Mouse (Mus musculus): ENCODE measurements at regions not wholly inside any gene's neighbourhood (a gene's known extent, or its start where the extent isn't known, plus 50 kb on each side); places are given as distances from the start of the nearest gene placed in this dataset.

- WGBS, result 59% methylated on average over 1 of the region's 1 CpGs
- no peaks in the 10 kb centered on the region for H3K9me3 ChIP-seq (replicated peaks)
Observed at GRCm38 (mm10) chr15:25305801-25306200, 107.8 kb downstream of the Basp1 start.

GRCm38 (mm10) chr15:25303379-25303778 is 110.2 kb downstream of the Basp1 start:
- WGBS, result 79% methylated on average over 3 of the region's 3 CpGs
- no peak overlapping the region for H3K9ac ChIP-seq
- no peak for ATAC-seq (replicated peaks; ENCODE audit: low FRiP score)
- H3K27ac ChIP-seq, result no peak overlapping the region
- no peaks in the 10 kb centered on the region for H3K36me3 ChIP-seq
- no peak overlapping the region for H3K4me3 ChIP-seq (replicated peaks)
- H3K4me1 ChIP-seq, result no peaks in the 10 kb centered on the region
- no peak overlapping the region for H3K4me2 ChIP-seq
- no peaks in the 10 kb centered on the region for H3K27me3 ChIP-seq
- no peaks in the 10 kb centered on the region for H3K9me3 ChIP-seq (replicated peaks)

More at GRCm38 (mm10) chr15:25305801-25306200, 107.8 kb downstream of the Basp1 start:
- ATAC-seq (replicated peaks; ENCODE audit: low FRiP score), result no peak
- H3K9ac ChIP-seq, result no peak overlapping the region
- H3K36me3 ChIP-seq, result no peaks in the 10 kb centered on the region
- no peak overlapping the region for H3K4me3 ChIP-seq (replicated peaks)
- H3K4me2 ChIP-seq, result no peak overlapping the region
- H3K27me3 ChIP-seq, result no peaks in the 10 kb centered on the region
- H3K27ac ChIP-seq, result no peak overlapping the region
- no peaks in the 10 kb centered on the region for H3K4me1 ChIP-seq

DNA sequence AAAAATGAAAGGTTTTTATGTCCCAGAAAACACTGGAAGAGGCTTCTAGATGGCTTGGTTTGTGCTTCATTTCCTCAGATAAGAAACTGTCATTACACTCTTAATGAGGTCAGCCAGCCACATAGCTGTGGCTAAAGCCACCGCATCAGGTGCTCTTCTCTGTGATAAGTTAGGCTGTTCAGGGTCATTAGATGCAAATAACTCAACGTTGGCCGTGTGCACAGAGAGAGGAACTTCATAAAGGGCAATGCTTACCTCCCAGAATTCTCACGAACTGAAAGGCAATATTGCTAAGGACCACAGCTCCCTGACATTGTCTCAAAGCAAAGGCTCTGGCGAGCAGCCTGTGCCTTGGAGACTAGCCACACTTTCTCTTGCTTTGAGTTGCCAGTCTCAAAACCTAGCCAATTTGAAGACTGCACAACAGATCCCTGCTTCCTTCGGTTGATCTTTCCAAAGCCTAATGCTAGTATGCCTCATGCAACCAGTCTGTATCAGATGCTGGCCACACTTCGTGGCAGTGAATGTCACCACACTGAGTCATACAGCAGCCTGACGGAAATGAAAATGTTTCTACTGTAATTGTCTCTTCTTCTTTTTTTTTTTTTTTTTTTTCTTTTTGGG is 110.8 kb downstream of the Basp1 start:
- Histone ChIP-seq H3K9ac (no peak overlapping the region), H3K4me1 (no peaks in the 10 kb centered on the region), H3K4me3 (replicated peaks) (no peak overlapping the region), H3K27me3 (no peaks in the 10 kb centered on the region), H3K4me2 (no peak overlapping the region), H3K27ac (no peak overlapping the region), H3K36me3 (no peaks in the 10 kb centered on the region), H3K9me3 (replicated peaks) (no peaks in the 10 kb centered on the region)
- 47% methylated on average over 8 of the region's 8 CpGs for WGBS
- ATAC-seq (replicated peaks; ENCODE audit: low FRiP score), result no peak

- Histone ChIP-seq H3K9me3 (replicated peaks) (no peaks in the 10 kb centered on the region), H3K27ac (no peak overlapping the region), H3K36me3 (no peaks in the 10 kb centered on the region), H3K4me3 (replicated peaks) (no peak overlapping the region), H3K27me3 (no peaks in the 10 kb centered on the region), H3K4me2 (no peak overlapping the region), H3K4me1 (no peaks in the 10 kb centered on the region), H3K9ac (no peak overlapping the region)
- no peak for ATAC-seq (replicated peaks; ENCODE audit: low FRiP score)
- 58% methylated on average over 3 of the region's 3 CpGs for WGBS
Observed at GRCm38 (mm10) chr15:25301810-25302209, 111.8 kb downstream of the Basp1 start.

GRCm38 (mm10) chr15:25297278-25297677 is 116.3 kb downstream of the Basp1 start:
- no peaks in the 10 kb centered on the region for H3K27me3 ChIP-seq
- no peaks in the 10 kb centered on the region for H3K4me1 ChIP-seq
- no peak for ATAC-seq (replicated peaks; ENCODE audit: low FRiP score)
- H3K9me3 ChIP-seq (replicated peaks), result no peaks in the 10 kb centered on the region
- H3K36me3 ChIP-seq, result no peaks in the 10 kb centered on the region
- no peak overlapping the region for H3K27ac ChIP-seq
- no peak overlapping the region for H3K4me2 ChIP-seq
- no peak overlapping the region for H3K9ac ChIP-seq
- no peak overlapping the region for H3K4me3 ChIP-seq (replicated peaks)
- WGBS, result 85% methylated on average over 5 of the region's 5 CpGs

DNA sequence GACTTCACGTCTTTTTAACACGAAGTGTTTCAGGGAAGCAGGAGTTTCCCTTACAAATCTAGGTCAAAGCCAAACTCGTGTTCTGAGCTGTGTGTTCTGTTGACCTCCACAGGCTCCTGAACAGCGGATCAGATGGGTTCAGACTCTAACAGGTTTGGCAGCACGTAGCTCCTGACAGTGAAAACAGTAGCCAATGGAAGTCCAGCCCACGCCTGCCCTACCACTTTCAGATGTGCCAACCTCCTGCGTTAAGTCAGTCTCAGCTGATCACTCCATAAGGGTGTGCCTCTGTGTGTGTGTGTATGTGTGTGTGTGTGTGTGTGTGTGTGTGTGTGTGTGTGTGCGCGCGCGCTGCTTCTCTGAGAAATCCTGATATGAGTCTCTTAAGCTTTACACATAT is 116.8 kb downstream of the Basp1 start:
- WGBS, result 88% methylated on average over 11 of the region's 11 CpGs
- Histone ChIP-seq H3K27me3 (no peaks in the 10 kb centered on the region), H3K4me2 (no peak overlapping the region), H3K9me3 (replicated peaks) (no peaks in the 10 kb centered on the region), H3K27ac (no peak overlapping the region), H3K4me3 (replicated peaks) (no peak overlapping the region), H3K9ac (no peak overlapping the region), H3K4me1 (no peaks in the 10 kb centered on the region), H3K36me3 (no peaks in the 10 kb centered on the region)
- ATAC-seq (replicated peaks; ENCODE audit: low FRiP score), result no peak

- Histone ChIP-seq H3K4me3 (replicated peaks) (no peak overlapping the region), H3K4me2 (no peak overlapping the region), H3K9me3 (replicated peaks) (no peaks in the 10 kb centered on the region), H3K36me3 (no peaks in the 10 kb centered on the region), H3K4me1 (no peaks in the 10 kb centered on the region), H3K27me3 (no peaks in the 10 kb centered on the region), H3K9ac (no peak overlapping the region), H3K27ac (no peak overlapping the region)
- no peak for ATAC-seq (replicated peaks; ENCODE audit: low FRiP score)
- 94% methylated on average over 6 of the region's 6 CpGs for WGBS
Observed at GRCm38 (mm10) chr15:25295753-25296152, 117.8 kb downstream of the Basp1 start.

- no peak for ATAC-seq (replicated peaks; ENCODE audit: low FRiP score)
- WGBS, result 84% methylated on average over 10 of the region's 10 CpGs
- H3K27me3 ChIP-seq, result peaks cover 5% of the 10 kb centered on the region; the same call in 1 of the 2 replicates
- no peaks in the 10 kb centered on the region for H3K4me1 ChIP-seq
- no peak overlapping the region for H3K4me2 ChIP-seq
- no peak overlapping the region for H3K27ac ChIP-seq
- no peaks in the 10 kb centered on the region for H3K36me3 ChIP-seq
- no peaks in the 10 kb centered on the region for H3K9me3 ChIP-seq (replicated peaks)
- no peak overlapping the region for H3K4me3 ChIP-seq (replicated peaks)
- H3K9ac ChIP-seq, result no peak overlapping the region
Observed at GRCm38 (mm10) chr15:25291231-25291691, 122.3 kb downstream of the Basp1 start.

DNA sequence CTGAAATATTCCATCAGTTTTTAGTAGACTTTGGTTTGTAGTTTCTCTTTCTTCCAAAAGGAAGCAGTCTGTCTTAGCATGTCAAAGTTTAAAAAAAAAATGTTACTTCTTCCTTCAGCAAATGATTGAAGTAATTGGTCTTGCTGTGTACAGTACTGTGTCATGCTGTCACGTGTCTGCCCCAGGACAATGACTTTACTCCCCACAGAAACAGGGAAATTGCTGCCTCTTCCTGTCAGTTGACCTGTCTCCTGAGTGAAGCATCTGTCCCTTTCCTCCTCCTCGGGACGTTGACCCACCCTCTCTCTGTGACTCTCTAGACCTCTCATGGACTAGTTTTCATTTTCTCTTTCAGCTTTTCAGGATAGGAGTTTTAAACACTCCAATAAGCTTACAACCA is 125.7 kb downstream of the Basp1 start:
- Histone ChIP-seq H3K9me3 (replicated peaks) (no peaks in the 10 kb centered on the region), H3K9ac (no peak overlapping the region), H3K27me3 (peaks cover 18% of the 10 kb centered on the region), H3K4me3 (replicated peaks) (no peak overlapping the region), H3K36me3 (no peaks in the 10 kb centered on the region), H3K4me2 (no peak overlapping the region), H3K27ac (no peak overlapping the region), H3K4me1 (peaks cover 7% of the 10 kb centered on the region; the same call in 1 of the 2 replicates)
- no peak for ATAC-seq (replicated peaks; ENCODE audit: low FRiP score)
- WGBS, result 35% methylated on average over 3 of the region's 3 CpGs

DNA sequence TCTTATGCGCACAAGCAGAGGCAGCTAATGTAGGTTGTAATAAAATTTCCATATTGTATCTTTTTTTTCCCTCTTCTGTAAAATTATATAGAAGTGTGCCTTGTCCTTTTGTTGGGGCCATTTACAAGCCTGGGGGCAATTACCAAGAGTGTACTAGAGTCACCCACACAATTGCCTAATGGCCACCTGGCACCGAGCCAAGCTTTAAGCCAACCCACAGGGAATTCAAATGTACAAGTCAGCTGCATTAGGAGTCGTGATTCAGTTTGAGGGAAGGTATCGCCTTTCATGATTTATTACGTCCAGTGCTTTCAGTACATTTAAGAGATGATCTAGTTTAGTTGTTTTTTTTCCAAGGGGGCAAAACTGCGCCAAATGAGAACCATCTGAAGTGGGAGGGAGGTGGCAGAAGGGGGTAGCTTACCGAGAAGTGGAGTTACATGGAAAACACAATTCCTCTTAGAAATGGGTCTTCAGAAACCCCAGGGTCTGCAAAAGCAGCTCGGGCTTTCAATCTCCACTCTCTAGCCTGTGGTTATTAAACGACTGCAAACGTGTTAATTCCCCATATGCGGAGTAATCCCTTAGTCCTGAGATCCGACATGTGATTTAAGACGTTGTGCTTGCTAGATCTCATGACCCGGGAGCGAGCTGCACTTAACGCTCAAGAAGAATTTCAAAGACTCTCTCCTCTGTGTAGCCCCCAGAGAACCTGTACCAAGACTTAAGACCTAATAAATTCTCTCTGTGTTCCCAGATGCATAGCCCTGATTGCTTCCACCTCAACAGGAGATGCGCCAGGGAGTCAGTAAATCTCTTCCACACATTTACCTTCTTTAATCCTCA is 129.0 kb downstream of the Basp1 start:
- Histone ChIP-seq H3K36me3 (no peaks in the 10 kb centered on the region), H3K9me3 (replicated peaks) (no peaks in the 10 kb centered on the region), H3K9ac (no peak overlapping the region), H3K4me3 (replicated peaks) (no peak overlapping the region), H3K4me1 (peaks cover 7% of the 10 kb centered on the region; the same call in 1 of the 2 replicates), H3K27me3 (peaks cover 29% of the 10 kb centered on the region), H3K4me2 (peak overlapping the region; percentile 36), H3K27ac (no peak overlapping the region)
- peak; percentile 64 for ATAC-seq (replicated peaks; ENCODE audit: low FRiP score)
- 23% methylated on average over 17 of the region's 17 CpGs for WGBS

DNA sequence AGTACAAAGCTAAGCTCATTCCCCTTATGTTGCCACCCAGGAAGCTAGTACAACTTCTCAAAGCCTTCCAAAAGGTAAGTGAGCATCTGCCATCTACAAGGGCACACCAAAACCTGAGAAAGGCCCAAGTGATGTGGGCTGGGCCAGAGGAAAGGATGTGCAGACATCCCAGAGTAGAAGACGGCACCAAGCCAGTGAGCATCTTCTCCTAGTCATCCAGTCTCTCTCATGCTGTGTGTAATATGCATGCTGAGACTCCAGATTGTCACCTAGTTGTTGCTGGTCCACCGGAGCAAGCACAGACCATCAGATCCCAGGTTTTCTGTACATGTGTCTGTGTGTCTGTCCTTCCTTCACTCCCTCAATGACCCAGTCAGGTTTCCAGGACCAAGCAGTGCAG is 129.9 kb downstream of the Basp1 start:
- H3K36me3 ChIP-seq, result no peaks in the 10 kb centered on the region
- H3K27me3 ChIP-seq, result peaks cover 35% of the 10 kb centered on the region
- H3K4me1 ChIP-seq, result peaks cover 7% of the 10 kb centered on the region; the same call in 1 of the 2 replicates
- no peak overlapping the region for H3K4me3 ChIP-seq (replicated peaks)
- no peak overlapping the region for H3K27ac ChIP-seq
- no peak overlapping the region for H3K9ac ChIP-seq
- no peak for ATAC-seq (replicated peaks; ENCODE audit: low FRiP score)
- 86% methylated on average over 2 of the region's 2 CpGs for WGBS
- no peaks in the 10 kb centered on the region for H3K9me3 ChIP-seq (replicated peaks)
- no peak overlapping the region for H3K4me2 ChIP-seq

GRCm38 (mm10) chr15:25282346-25282745 is 131.2 kb downstream of the Basp1 start:
- 46% methylated on average over 9 of the region's 9 CpGs for WGBS
- H3K4me2 ChIP-seq, result no peak overlapping the region
- peaks cover 7% of the 10 kb centered on the region; the same call in 1 of the 2 replicates for H3K4me1 ChIP-seq
- no peak for ATAC-seq (replicated peaks; ENCODE audit: low FRiP score)
- no peaks in the 10 kb centered on the region for H3K36me3 ChIP-seq
- H3K4me3 ChIP-seq (replicated peaks), result no peak overlapping the region
- H3K27ac ChIP-seq, result no peak overlapping the region
- no peaks in the 10 kb centered on the region for H3K9me3 ChIP-seq (replicated peaks)
- peaks cover 43% of the 10 kb centered on the region for H3K27me3 ChIP-seq
- H3K9ac ChIP-seq, result no peak overlapping the region

All from kidney, embryonic 15.5 days (tissue).